Mouse (Mus musculus) kidney, adult 10 weeks (tissue): ENCODE measurements around the gene Olfr1243. TPM values are rescaled to one million over a fixed set of nuclear protein-coding genes. Genes with fewer than 3 reads are reported as not detected.

Experiments used
- polyA plus RNA-seq: library from polyadenylated mRNA; stranded (reverse); fragments of 350-450 nt; fragmentation: Illumina TruSeq; extraction: RNeasy Lipid Tissue Mini Kit (QIAGEN cat#74804); gene quantifications from one replicate; pipeline ENCODE4 v1.2.3, GENCODE M21; 2014; ENCODE audit warnings: low read depth, low replicate concordance

Olfr1243 gene
- not detected for polyA plus RNA-seq

GRCm38 (mm10) chr2:89531387-89531786, at the start of gene Olfr1243:
TSS of gene Olfr1243 (minus strand) at chr2:89531487.

GRCm38 (mm10) chr2:89578347-89578746, 47.1 kb upstream of the Olfr1243 start, which contains the start of gene Olfr1245:
TSS of gene Olfr1245 (minus strand) at chr2:89578447.

GRCm38 (mm10) chr2:89498235-89498634, 33.1 kb downstream of the Olfr1243 start, which contains the start of gene Olfr1242:
TSS of gene Olfr1242 (minus strand) at chr2:89498335.

GRCm38 (mm10) chr2:89487026-89487425, 44.3 kb downstream of the Olfr1243 start, which contains the start of gene Olfr1241:
TSS of gene Olfr1241 (minus strand) at chr2:89487126.

Other genes with a start within 250 kb of the Olfr1243 start
- gene Olfr1229, start 243.5 kb downstream of the Olfr1243 start, polyA plus RNA-seq, result not detected
- not detected for gene Olfr1230, start 234.2 kb downstream of the Olfr1243 start, polyA plus RNA-seq
- gene Olfr1231, start 224.4 kb downstream of the Olfr1243 start, polyA plus RNA-seq, result not detected
- not detected for gene Olfr1232, start 201.8 kb downstream of the Olfr1243 start, polyA plus RNA-seq
- gene Olfr1233, start 189.1 kb downstream of the Olfr1243 start, polyA plus RNA-seq, result not detected
- not detected for gene Olfr1234, start 166.6 kb downstream of the Olfr1243 start, polyA plus RNA-seq
- gene Olfr1238, start 121.8 kb downstream of the Olfr1243 start, polyA plus RNA-seq, result not detected
- not detected for gene Olfr1239, start 111.1 kb downstream of the Olfr1243 start, polyA plus RNA-seq
- gene Olfr1240, start 88.5 kb downstream of the Olfr1243 start, polyA plus RNA-seq, result not detected
- not detected for gene Olfr1241, start 44.4 kb downstream of the Olfr1243 start, polyA plus RNA-seq
- gene Olfr1242, start 33.2 kb downstream of the Olfr1243 start, polyA plus RNA-seq, result not detected
- gene Olfr1245, start 47.0 kb upstream of the Olfr1243 start, polyA plus RNA-seq, result not detected
- not detected for gene Olfr1246, start 61.7 kb upstream of the Olfr1243 start, polyA plus RNA-seq
- gene Olfr1247, start 82.6 kb upstream of the Olfr1243 start, polyA plus RNA-seq, result not detected
- gene Olfr1248, start 86.8 kb upstream of the Olfr1243 start, polyA plus RNA-seq, result not detected
- gene Olfr1249, start 103.5 kb upstream of the Olfr1243 start, polyA plus RNA-seq, result not detected
- not detected for gene Olfr1250, start 130.0 kb upstream of the Olfr1243 start, polyA plus RNA-seq
- gene Olfr1251, start 140.4 kb upstream of the Olfr1243 start, polyA plus RNA-seq, result not detected
- gene Olfr1252, start 193.5 kb upstream of the Olfr1243 start, polyA plus RNA-seq, result not detected
- gene Olfr1253, start 225.6 kb upstream of the Olfr1243 start, polyA plus RNA-seq, result not detected